Mouse (Mus musculus): ENCODE measurements around the gene Rsph6a. TPM values are rescaled to one million over a fixed set of nuclear protein-coding genes. Genes with fewer than 3 reads are reported as not detected.

Rsph6a gene
- polyA plus RNA-seq, 1 experiment from 2014 or later = not detected

- Histone ChIP-seq H3K4me3 (no peak overlapping the region), H3K4me2 (replicated peaks) (no peak overlapping the region), H3K4me1 (peaks cover 42% of the 10 kb centered on the region), H3K36me3 (peaks cover 62% of the 10 kb centered on the region), H3K27ac (no peak overlapping the region), H3K27me3 (peaks cover 5% of the 10 kb centered on the region), H3K9me3 (replicated peaks) (no peaks in the 10 kb centered on the region), H3K9ac (no peak overlapping the region)
- WGBS = 27% methylated on average over 9 of the region's 9 CpGs
- no peak for ATAC-seq (ENCODE audit: low FRiP score)
These were observed 30.5 kb downstream of the Rsph6a start for GRCm38 (mm10) chr7:19084921-19085473.

DNA sequence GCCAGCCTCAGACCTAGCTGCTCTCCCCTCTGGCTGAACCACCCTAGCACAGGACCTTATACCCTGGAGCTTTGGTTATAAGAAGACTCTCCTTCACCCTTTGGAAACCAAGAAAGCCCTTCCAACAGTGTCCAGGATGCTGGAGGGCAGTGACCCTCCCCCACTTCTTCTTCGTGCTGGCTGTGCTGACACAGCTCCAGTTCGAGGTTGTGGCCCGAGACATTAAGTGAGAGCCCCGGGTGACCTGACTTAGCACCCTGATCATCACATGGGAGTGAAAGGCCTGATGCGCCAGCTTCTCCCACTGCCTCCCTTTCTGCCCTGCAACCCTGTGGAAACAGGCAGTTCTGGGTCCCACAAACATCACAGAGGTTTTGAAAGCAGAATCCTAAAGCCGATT lies 31.0 kb downstream of the Rsph6a start:
- Histone ChIP-seq H3K9ac (no peak overlapping the region), H3K36me3 (peaks cover 58% of the 10 kb centered on the region), H3K27ac (no peak overlapping the region), H3K4me1 (peaks cover 42% of the 10 kb centered on the region), H3K27me3 (peaks cover 9% of the 10 kb centered on the region), H3K4me2 (replicated peaks) (no peak overlapping the region), H3K4me3 (no peak overlapping the region), H3K9me3 (replicated peaks) (no peaks in the 10 kb centered on the region)
- WGBS = 12% methylated on average over 6 of the region's 6 CpGs
- no peak for ATAC-seq (ENCODE audit: low FRiP score)

DNA sequence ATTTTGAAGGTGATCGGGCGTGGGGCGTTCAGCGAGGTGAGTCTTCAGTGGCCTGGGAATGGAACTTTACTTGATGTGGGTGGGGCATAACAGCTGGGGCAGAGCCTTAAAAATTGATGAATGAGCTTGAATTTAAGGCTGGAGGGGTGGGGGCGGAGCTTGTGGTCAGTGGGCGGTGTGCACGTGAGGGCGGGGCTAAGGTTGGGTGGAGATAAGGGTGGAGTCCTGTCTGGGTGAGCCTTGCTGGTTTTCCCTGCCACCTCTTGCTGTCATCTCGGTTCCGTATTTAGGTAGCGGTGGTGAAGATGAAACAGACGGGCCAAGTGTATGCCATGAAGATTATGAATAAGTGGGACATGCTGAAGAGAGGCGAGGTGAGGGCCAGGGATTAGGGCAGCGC lies 31.6 kb downstream of the Rsph6a start:
- H3K4me1 ChIP-seq = peaks cover 42% of the 10 kb centered on the region
- H3K9ac ChIP-seq = no peak overlapping the region
- peaks cover 57% of the 10 kb centered on the region for H3K36me3 ChIP-seq
- no peak for ATAC-seq (ENCODE audit: low FRiP score)
- no peak overlapping the region for H3K27ac ChIP-seq
- H3K4me2 ChIP-seq (replicated peaks) = no peak overlapping the region
- WGBS = 15% methylated on average over 14 of the region's 14 CpGs
- H3K27me3 ChIP-seq = peaks cover 15% of the 10 kb centered on the region
- H3K4me3 ChIP-seq = no peak overlapping the region
- no peaks in the 10 kb centered on the region for H3K9me3 ChIP-seq (replicated peaks)

- H3K4me3 ChIP-seq = no peak overlapping the region
- no peak for ATAC-seq (ENCODE audit: low FRiP score)
- H3K4me1 ChIP-seq = peaks cover 41% of the 10 kb centered on the region
- no peaks in the 10 kb centered on the region for H3K9me3 ChIP-seq (replicated peaks)
- H3K4me2 ChIP-seq (replicated peaks) = no peak overlapping the region
- peaks cover 22% of the 10 kb centered on the region for H3K27me3 ChIP-seq
- 58% methylated on average over 18 of the region's 18 CpGs for WGBS
- no peak overlapping the region for H3K27ac ChIP-seq
- peaks cover 53% of the 10 kb centered on the region for H3K36me3 ChIP-seq
- H3K9ac ChIP-seq = no peak overlapping the region
These were observed 32.3 kb downstream of the Rsph6a start for GRCm38 (mm10) chr7:19086760-19087159.

GRCm38 (mm10) chr7:19088813-19089212 lies 34.3 kb downstream of the Rsph6a start:
- no peaks in the 10 kb centered on the region for H3K9me3 ChIP-seq (replicated peaks)
- H3K27ac ChIP-seq = no peak overlapping the region
- no peak overlapping the region for H3K4me3 ChIP-seq
- H3K4me1 ChIP-seq = peaks cover 42% of the 10 kb centered on the region
- ATAC-seq (ENCODE audit: low FRiP score) = no peak
- no peak overlapping the region for H3K9ac ChIP-seq
- H3K4me2 ChIP-seq (replicated peaks) = no peak overlapping the region
- 43% methylated on average over 10 of the region's 10 CpGs for WGBS
- H3K36me3 ChIP-seq = peaks cover 36% of the 10 kb centered on the region
- peaks cover 29% of the 10 kb centered on the region for H3K27me3 ChIP-seq

DNA sequence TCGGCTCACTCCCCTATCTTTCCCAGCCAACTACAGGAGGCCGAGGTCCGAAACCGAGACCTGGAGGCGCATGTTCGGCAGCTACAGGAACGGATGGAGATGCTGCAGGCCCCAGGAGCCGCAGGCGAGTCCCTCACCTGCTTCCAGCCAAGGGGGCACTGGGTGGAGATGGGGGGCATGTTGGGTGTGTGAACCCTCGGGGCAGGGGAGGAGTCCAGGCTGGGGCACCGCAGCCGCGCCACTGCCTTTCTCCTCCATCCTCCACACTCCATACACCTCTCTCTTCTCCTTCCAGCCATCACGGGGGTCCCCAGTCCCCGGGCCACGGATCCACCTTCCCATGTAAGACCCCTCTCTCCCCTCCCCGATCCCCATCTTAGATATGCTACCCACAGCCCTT lies 37.4 kb downstream of the Rsph6a start:
- Histone ChIP-seq H3K4me1 (peaks cover 47% of the 10 kb centered on the region), H3K9ac (0 out of 2 replicates have a peak overlapping the region, but pooled peaks have one; percentile 18), H3K4me3 (no peak overlapping the region; the same call in 1 of the 2 replicates), H3K27me3 (peaks cover 33% of the 10 kb centered on the region), H3K36me3 (peaks cover 30% of the 10 kb centered on the region), H3K27ac (no peak overlapping the region), H3K9me3 (replicated peaks) (no peaks in the 10 kb centered on the region), H3K4me2 (replicated peaks) (peak overlapping the region; percentile 89)
- ATAC-seq (ENCODE audit: low FRiP score) = no peak
- 31% methylated on average over 17 of the region's 17 CpGs for WGBS

GRCm38 (mm10) chr7:19092381-19093173 lies 38.1 kb downstream of the Rsph6a start:
- WGBS = 4% methylated on average over 38 of the region's 38 CpGs
- peaks cover 51% of the 10 kb centered on the region for H3K4me1 ChIP-seq
- H3K36me3 ChIP-seq = peaks cover 24% of the 10 kb centered on the region

DNA sequence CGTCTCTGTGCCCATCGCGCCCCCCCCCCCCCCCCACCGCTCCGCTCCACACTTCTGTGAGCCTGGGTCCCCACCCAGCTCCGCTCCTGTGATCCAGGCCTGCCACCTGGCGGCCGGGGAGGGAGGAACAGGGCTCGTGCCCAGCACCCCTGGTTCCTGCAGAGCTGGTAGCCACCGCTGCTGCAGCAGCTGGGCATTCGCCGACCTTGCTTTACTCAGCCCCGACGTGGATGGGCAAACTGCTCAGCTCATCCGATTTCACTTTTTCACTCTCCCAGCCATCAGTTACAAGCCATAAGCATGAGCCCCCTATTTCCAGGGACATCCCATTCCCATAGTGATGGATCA lies 38.7 kb downstream of the Rsph6a start:
- Histone ChIP-seq H3K27ac (peak overlapping the region; percentile 92), H3K9me3 (replicated peaks) (no peaks in the 10 kb centered on the region), H3K36me3 (peaks cover 18% of the 10 kb centered on the region), H3K4me3 (peak overlapping the region; percentile 56), H3K4me1 (peaks cover 51% of the 10 kb centered on the region), H3K9ac (0 out of 2 replicates have a peak overlapping the region, but pooled peaks have one; percentile 14), H3K27me3 (peaks cover 33% of the 10 kb centered on the region), H3K4me2 (replicated peaks) (peak overlapping the region; percentile 89)
- WGBS = under 1% methylated on average over 14 of the region's 15 CpGs
- ATAC-seq (ENCODE audit: low FRiP score) = peak; percentile 46

More at GRCm38 (mm10) chr7:19092381-19093173, 38.1 kb downstream of the Rsph6a start:
- Histone ChIP-seq H3K27me3 (peaks cover 33% of the 10 kb centered on the region), H3K9me3 (replicated peaks) (no peaks in the 10 kb centered on the region), H3K4me3 (peak overlapping the region; percentile 56), H3K27ac (peak overlapping the region; percentile 92), H3K4me2 (replicated peaks) (peak overlapping the region; percentile 89), H3K9ac (0 out of 2 replicates have a peak overlapping the region, but pooled peaks have one; percentile 18)
- ATAC-seq (ENCODE audit: low FRiP score) = peak; percentile 62

- WGBS = under 1% methylated on average over 45 of the region's 45 CpGs
- Histone ChIP-seq H3K36me3 (peaks cover 13% of the 10 kb centered on the region), H3K4me1 (peaks cover 51% of the 10 kb centered on the region), H3K9ac (peak overlapping the region; percentile 85), H3K4me3 (peak overlapping the region; percentile 56), H3K4me2 (replicated peaks) (peak overlapping the region; percentile 89), H3K9me3 (replicated peaks) (no peaks in the 10 kb centered on the region), H3K27ac (peak overlapping the region; percentile 92), H3K27me3 (peaks cover 33% of the 10 kb centered on the region)
- peak; percentile 87 for ATAC-seq (ENCODE audit: low FRiP score)
These were observed 39.3 kb downstream of the Rsph6a start for GRCm38 (mm10) chr7:19093537-19094385.

DNA sequence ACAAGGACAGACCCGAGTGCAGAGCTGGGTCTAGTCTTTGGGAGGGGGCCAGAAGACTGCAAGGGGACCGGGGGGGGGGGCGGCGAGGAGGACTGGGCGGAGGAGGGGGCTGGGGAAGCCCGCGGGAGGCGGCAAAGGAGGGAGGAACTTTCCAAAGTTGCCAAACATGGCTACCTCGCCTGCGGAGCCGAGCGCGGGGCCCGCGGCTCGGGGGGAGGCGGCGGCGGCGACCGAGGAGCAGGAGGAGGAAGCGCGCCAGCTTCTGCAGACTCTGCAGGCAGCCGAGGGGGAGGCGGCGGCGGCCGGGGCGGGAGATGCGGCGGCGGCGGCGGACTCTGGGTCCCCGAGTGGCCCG lies 40.0 kb downstream of the Rsph6a start, which contains the start of gene Six5:
TSS of gene Six5 (plus strand) at position 124 of the 355 bp plus-strand sequence.
- H3K4me1 ChIP-seq = peaks cover 54% of the 10 kb centered on the region
- WGBS = 2% methylated on average over 20 of the region's 36 CpGs
- H3K27me3 ChIP-seq = peaks cover 33% of the 10 kb centered on the region
- H3K4me2 ChIP-seq (replicated peaks) = peak within 1 kb of the TSS; percentile 89
- H3K9ac ChIP-seq = peak within 1 kb of the TSS; percentile 85
- H3K36me3 ChIP-seq = peaks cover 13% of the 10 kb centered on the region
- H3K9me3 ChIP-seq (replicated peaks) = no peaks in the 10 kb centered on the region
- H3K27ac ChIP-seq = peak within 1 kb of the TSS; percentile 92
- no peak for ATAC-seq (ENCODE audit: low FRiP score)
- peak within 1 kb of the TSS; percentile 56 for H3K4me3 ChIP-seq

- no peak for ATAC-seq (ENCODE audit: low FRiP score)
- peak overlapping the region; percentile 92 for H3K27ac ChIP-seq
- peaks cover 54% of the 10 kb centered on the region for H3K4me1 ChIP-seq
These were observed 40.6 kb downstream of the Rsph6a start for GRCm38 (mm10) chr7:19094826-19095750.

More at GRCm38 (mm10) chr7:19094826-19095750, 40.6 kb downstream of the Rsph6a start:
- Histone ChIP-seq H3K27me3 (peaks cover 33% of the 10 kb centered on the region), H3K4me2 (replicated peaks) (peak overlapping the region; percentile 89), H3K36me3 (peaks cover 9% of the 10 kb centered on the region), H3K9me3 (replicated peaks) (no peaks in the 10 kb centered on the region), H3K4me3 (peak overlapping the region; percentile 56), H3K9ac (peak overlapping the region; percentile 85)
- WGBS = under 1% methylated on average over 79 of the region's 87 CpGs

Measured in hindbrain, embryonic 12.5 days (tissue).